Mouse (Mus musculus) central nervous system, embryonic 11.5 days (tissue): ENCODE data around the gene Ercc6l. TPM values are rescaled to one million over a fixed set of nuclear protein-coding genes. Genes with fewer than 3 reads are reported as not detected.

Experiments used
- polyA plus RNA-seq: library from polyadenylated mRNA; depleted of rRNA; stranded (reverse); fragments of >200 nt; gene quantifications from 2 replicates; pipeline ENCODE4 v1.2.3, GENCODE M21; 2012; rRNA removed

Ercc6l gene
- polyA plus RNA-seq = 8.4 and 12.2 TPM in 2 replicates

DNA sequence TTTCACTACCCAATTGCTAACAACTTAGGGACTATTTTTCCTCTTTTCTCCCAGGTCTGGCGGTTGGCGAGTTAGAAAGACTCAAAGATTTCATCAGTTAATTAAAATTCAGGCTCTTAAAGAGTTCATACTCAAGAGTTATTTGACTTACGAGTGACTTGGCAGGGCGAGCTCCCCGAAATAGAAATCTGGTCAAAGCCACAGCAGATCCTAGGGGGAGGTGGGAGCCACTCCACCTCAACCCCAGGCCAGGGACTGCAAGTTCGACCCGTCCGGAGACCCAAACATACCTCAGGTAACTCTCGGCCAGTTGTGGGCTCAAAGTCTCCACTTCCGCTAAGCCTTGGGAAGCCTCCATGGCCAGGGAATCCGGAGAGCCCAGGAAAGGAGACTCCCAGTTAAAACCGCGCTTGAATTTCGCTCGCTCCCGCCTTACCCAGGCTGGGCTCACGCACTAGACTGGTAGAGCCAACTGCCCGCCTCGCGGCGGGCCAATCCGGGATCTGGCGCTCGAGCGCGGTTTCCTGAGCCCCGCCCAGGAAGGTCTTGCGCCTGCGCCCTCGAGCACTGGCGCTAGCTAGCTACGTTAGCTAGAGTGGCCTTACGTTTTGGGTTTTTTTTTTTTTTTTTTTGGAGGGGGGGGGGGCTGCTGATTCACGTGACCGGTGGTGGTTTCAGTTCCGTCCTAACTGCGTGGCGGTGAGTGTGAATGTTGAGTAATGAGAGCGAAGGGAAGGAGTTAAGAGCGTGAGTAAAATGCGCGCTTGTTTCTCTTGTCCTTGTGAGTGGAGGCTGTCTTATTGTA lies at the start of gene Ercc6l:
Gene Ercc6l, minus strand, starts transcription at position 474 of the 805 bp plus-strand sequence.

DNA sequence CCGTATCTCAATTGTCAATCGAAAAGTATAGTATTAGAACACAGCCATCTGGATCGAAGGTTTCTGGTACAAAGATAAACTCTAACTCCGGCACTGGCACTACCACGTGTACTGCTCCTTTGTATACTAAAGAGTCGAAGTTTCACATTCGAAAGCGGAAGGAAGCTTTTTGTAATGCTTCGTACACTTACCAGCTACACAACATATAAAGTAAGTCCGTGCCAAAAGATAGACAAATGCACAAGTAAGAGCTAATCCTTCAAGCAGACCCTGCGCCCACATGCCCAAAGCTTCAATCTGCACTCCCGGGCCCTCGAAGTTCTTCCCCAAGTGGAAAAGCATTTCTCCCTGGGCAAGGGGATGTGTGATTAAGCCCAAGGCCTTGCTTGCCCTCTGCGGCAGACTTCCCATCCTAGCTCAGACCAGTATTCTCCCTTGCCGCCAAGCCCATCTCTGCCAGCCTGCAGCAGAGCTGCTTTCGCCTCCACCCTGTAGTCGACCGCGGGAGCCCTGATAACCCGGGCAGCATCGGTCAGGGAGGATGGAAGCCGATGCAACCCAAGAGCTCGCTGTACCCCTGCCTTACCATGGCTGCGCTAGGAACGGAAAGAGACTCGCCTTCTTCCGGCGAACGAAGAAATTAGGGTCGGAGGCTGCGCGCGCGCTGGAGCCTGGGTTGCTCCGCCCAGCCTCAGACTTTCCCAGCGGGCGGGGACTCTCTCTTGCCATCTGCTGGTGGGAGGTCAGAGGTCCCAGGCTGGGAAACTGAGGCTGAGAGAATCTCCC lies 32.0 kb upstream of the Ercc6l start, which contains the start of gene Rps4x:
Gene Rps4x, minus strand, starts transcription at position 683 of the 786 bp plus-strand sequence.

DNA sequence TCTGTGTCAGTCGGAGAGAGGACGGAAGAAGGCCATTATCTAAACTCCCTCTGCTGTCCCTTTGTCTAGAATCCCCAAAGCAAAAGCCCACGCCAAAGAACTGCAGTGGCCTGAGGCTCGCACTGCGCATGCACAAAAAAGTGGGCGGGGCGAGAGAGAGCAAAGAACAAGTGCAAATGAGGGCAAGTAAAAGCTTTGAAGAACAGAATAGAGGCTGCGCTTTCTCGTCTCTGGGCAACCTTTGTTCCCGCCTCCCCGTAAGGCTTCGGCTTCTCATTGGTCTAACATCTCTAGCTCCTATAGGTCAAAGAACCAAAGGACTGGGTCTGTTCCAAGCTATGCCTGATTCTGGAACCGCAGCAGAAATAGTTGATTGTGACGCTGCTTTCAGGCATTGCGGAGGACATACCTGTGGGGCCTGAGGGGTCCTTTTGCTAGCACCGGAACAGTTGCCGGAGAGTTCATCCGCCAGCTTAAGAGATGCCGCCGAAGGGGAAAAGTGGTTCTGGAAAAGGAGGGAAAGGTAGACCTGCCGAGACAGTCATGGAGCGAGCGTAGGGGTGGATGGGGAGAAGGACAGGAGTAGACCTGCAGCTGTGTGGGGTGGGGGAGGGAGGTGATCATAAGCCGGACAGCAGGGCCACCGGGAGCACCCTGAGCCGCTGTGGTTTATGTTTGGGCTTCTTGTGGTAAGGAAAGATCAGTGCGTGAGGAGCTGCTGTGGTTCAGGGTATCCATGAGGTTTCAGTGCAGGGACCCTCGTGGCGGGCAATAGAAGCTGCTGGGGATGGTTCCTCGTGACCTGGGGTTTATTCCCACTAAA lies 37.6 kb downstream of the Ercc6l start, which contains the start of gene Pin4:
Gene Pin4, plus strand, starts transcription at position 406 of the 823 bp plus-strand sequence.

Other genes starting within 250 kb of the Ercc6l start
- 35.9 and 53.3 TPM in 2 replicates for gene Rtl5, start 85.8 kb downstream of the Ercc6l start, polyA plus RNA-seq
- gene Pin4, start 37.6 kb downstream of the Ercc6l start, polyA plus RNA-seq = 87.6 and 98.2 TPM in 2 replicates
- 1,543 and 2,213 TPM in 2 replicates for gene Rps4x, start 32.3 kb upstream of the Ercc6l start, polyA plus RNA-seq
- 35.1 and 40.4 TPM in 2 replicates for gene Cited1, start 95.1 kb upstream of the Ercc6l start, polyA plus RNA-seq